Mouse (Mus musculus) cerebellum, adult 9-10 months (tissue): ENCODE measurements at regions not wholly inside any gene's neighbourhood (a gene's known extent, or its start where the extent isn't known, plus 50 kb on each side); places are given as distances from the start of the nearest gene placed in this dataset.

ENCODE experiments used
- DNase-seq: peaks from one replicate; pipeline ENCODE4 v3.0.0; 2022

- DNase-seq: peak; percentile 48
Observed at GRCm38 (mm10) chr4:70952671-70953070, 417.9 kb upstream of the Megf9 start.

- no peak for DNase-seq
Observed at GRCm38 (mm10) chr4:70940146-70940545, 405.4 kb upstream of the Megf9 start.

- DNase-seq: no peak
Observed at GRCm38 (mm10) chr4:70934140-70934539, 399.3 kb upstream of the Megf9 start.

GRCm38 (mm10) chr4:70921972-70922692, 387.3 kb upstream of the Megf9 start:
- no peak for DNase-seq

GRCm38 (mm10) chr4:70914566-70914965, 379.8 kb upstream of the Megf9 start:
- no peak for DNase-seq

GRCm38 (mm10) chr4:70906771-70907749, 372.3 kb upstream of the Megf9 start:
- DNase-seq: no peak
